Mouse (Mus musculus) heart, postnatal 36 days (tissue): ENCODE measurements around the gene Bank1. TPM values are rescaled to one million over a fixed set of nuclear protein-coding genes. Genes with fewer than 3 reads are reported as not detected.

Source experiments
- DNase-seq, 2 experiments: peaks; one replicate each; pipeline ENCODE4 v3.0.0; 2021 to 2022
- intact Hi-C: fragments of 180-260 bp; cut with DNase I; formaldehyde crosslinking; loops from one replicate; pipeline ENCODE4 v1.15.1; 2025
- total RNA-seq, 2 experiments: library from RNA; stranded (reverse); gene quantifications; 2 replicates each; pipeline ENCODE4 v1.2.3; 2021

The Bank1 gene
- total RNA-seq, 2 experiments from 2014 or later = 0.92 to 1.0 TPM

- intact Hi-C loops = no loop called here
- DNase-seq = no peak
Measured at GRCm38 (mm10) chr3:136115478-136116215, 210.2 kb downstream of the Bank1 start.

GRCm38 (mm10) chr3:136109411-136110139 lies 216.3 kb downstream of the Bank1 start:
- intact Hi-C loops = no loop called here
- DNase-seq = no peak

DNA sequence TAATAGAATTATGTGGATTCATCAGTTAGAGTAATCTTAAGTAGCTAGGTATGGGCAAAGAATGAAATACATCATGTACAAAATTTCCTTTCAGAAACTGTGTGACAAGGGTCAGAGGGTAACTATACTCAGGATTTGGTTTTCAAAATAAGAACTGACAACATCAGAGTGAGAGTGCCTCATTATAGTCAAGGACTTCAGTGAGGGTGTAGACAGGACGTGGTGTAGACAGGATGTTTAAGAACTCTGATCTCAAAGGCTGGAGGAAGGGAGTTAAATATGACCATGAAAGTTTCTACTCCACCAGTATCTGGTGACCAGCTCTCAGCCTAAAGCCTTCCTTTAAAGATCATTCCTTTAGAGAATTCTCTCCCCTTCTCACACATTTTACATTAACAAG lies 219.4 kb downstream of the Bank1 start:
- intact Hi-C loops = no loop called here
- no peak for DNase-seq

DNA sequence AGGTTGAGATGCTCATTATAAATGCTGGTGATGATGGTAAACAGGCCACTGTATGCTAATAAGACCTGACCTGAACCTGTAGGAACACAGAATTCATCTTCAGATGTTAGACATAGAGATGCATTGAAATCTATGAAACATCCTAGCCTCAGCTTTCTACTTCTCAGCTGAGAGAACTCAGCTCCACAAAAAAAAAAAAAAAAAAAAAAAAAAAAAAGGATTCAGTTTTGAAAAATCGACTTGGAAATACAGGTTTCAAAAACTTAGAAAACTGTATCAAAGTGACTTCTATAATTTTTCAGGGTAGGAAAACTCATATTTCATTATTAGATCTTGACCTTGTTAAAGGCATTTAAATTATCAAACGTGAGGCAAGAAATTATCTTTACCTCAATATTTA lies 222.5 kb downstream of the Bank1 start:
- intact Hi-C loops = no loop called here
- DNase-seq = no peak

DNA sequence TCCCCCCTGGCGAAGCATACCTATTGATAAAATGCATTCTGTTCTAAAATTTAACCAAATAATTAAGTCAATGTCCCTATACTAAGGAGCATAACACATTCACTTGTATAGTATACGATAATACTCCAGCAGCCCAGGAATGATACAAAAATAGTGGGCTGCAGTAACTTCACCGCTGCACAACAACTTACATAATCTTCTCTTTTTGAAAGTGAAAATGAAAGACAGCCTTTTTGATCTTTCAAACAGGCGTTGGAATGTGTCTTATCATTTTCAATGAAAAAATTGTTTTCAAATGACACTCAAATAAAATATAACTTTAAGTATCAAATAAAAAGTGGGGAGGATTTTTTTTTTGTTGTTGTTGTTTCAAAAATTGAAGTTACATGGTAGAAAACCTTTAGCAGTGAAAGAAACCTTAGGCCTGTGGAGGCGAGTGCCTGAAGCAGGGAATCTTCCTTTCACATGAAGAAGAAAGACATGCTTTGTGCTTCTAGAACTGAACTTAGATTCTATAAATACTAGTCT lies 224.8 kb downstream of the Bank1 start:
- intact Hi-C loops = no loop called here
- DNase-seq = no peak

GRCm38 (mm10) chr3:136100292-136100691 lies 225.6 kb downstream of the Bank1 start:
- intact Hi-C loops = no loop called here
- no peak for DNase-seq

DNA sequence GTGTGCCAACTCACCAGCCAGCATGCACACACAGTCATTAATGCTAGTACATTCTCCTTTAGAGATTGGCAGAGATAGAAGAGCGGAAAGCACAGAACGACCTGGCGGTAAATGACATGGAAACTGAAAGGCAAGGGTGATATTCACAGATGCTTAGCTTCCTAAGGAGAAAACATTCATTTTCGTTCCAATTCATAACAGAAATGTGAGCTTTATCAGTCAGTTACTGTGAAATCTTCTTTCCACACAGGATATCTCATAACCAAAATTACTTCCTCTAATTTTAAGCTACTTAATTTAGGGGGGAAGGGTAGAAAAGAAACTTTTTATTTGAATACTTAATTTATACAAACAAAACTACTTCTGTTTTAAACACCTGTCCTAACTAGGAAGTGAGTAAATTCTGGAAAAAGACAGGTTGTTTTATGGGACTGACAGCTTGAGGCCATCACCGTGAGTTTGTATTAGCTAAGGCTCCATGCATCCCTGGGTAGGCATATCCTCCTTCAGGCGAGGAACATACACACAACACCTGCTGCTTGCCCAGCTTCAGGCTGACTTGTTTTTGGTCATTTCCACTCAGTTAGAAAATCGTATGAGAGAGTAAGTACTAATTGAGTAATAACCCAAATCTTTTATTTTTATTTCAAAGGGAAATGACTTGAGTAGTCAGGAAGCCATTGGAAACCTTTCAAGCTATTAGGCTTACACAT lies 238.8 kb downstream of the Bank1 start:
- DNase-seq = no peak
- intact Hi-C loops = no loop called here

- intact Hi-C loops = no loop called here
- DNase-seq = no peak
Measured at GRCm38 (mm10) chr3:136086431-136086830, 239.4 kb downstream of the Bank1 start.

- peak in 1 of 2 experiments; percentile 3 for DNase-seq
- intact Hi-C loops = no loop called here
Measured at GRCm38 (mm10) chr3:136085077-136085476, 240.8 kb downstream of the Bank1 start.

DNA sequence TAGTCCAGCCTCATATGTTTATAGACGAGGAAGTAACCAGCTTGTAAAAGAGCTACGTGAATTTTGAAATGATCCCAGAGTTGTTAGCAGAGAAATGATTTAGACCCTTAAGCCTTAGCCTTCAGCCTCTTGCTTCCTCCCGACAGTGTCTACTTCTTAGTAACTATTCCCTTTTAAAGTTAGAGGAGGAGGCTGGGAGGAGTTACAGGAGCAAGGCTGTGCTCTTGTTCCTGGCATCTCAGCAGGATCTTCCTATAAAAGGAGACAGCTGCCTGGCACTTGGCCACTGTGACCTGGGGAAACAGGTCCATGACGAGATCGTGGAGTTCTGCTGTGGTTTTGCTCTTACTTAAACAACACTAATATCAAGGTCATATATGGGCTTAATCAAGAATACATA lies 241.8 kb downstream of the Bank1 start:
- peak in 1 of 2 experiments; percentile 4 for DNase-seq
- intact Hi-C loops = no loop called here

- no peak for DNase-seq
- intact Hi-C loops = no loop called here
Measured at GRCm38 (mm10) chr3:136081264-136081663, 244.6 kb downstream of the Bank1 start.

GRCm38 (mm10) chr3:136078535-136078934 lies 247.3 kb downstream of the Bank1 start:
- intact Hi-C loops = loop anchor here (5.0 kb wide), 1 partner anchor 71 kb away; no protein-coding TSS in a partner anchor
- no peak for DNase-seq

DNA sequence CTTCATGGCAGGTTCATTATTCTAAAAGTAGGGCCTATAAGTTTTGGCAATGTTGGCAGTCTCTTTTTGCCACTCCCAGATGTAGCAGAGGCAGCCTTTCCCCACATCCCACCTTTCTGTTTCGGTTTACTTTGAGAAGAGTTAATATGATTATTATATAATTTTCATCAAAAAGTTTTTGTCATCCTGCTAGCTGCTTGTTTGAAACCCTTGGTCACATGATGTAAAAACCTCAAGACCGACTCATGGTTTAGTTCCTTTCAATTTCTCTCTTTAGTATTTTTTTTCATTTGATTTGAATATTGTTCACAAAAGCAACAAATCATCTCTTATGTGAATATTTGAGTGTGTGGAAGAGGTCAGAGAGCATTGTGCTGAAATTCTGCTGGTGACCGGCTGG lies 255.5 kb downstream of the Bank1 start:
- DNase-seq = no peak
- intact Hi-C loops = no loop called here

DNA sequence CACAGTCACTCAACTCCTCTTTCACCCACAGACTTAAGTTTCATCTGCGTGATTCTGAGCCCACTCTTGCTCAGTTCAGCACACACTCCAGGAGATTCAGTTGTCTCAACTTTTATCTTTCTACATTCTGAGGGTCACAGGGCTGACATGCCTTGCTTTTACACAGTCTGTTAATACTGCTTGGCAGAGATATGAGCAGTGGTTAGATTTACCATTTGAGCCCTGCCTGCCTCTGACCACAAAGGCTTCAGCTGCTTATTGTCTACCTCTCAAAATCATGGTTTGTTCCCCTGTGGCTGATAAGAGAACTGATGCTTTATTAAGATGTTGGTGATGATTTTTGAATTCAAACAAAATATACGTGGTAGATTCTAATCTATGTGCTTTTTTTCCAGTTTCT lies 264.0 kb downstream of the Bank1 start:
- intact Hi-C loops = no loop called here
- DNase-seq = no peak

GRCm38 (mm10) chr3:136050635-136051034 lies 275.2 kb downstream of the Bank1 start:
- no peak for DNase-seq
- intact Hi-C loops = no loop called here

GRCm38 (mm10) chr3:136050215-136050614 lies 275.7 kb downstream of the Bank1 start:
- no peak for DNase-seq
- intact Hi-C loops = no loop called here

DNA sequence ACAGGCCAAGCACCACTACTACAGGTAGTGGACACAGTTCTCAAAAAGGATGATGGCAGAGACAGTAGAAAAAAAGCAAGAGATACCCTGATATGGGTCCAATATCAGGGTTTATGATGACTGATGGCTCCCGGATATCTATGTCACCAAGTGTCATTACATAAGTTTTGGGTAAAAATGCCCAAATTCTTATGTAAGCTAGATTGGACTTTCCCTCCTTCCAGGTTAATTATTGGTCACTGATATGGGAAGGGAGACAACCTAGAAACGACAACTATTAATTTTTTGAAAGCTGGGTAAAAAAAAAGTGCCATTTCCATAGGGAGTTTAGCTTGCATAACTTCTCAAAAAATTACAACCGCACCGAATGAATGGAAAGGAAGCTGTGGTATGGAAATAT lies 277.8 kb downstream of the Bank1 start:
- intact Hi-C loops = no loop called here
- no peak for DNase-seq

- intact Hi-C loops = no loop called here
- no peak for DNase-seq
Measured at GRCm38 (mm10) chr3:136045381-136045780, 280.5 kb downstream of the Bank1 start.

GRCm38 (mm10) chr3:136040041-136040440 lies 285.8 kb downstream of the Bank1 start:
- DNase-seq = no peak
- intact Hi-C loops = no loop called here

DNA sequence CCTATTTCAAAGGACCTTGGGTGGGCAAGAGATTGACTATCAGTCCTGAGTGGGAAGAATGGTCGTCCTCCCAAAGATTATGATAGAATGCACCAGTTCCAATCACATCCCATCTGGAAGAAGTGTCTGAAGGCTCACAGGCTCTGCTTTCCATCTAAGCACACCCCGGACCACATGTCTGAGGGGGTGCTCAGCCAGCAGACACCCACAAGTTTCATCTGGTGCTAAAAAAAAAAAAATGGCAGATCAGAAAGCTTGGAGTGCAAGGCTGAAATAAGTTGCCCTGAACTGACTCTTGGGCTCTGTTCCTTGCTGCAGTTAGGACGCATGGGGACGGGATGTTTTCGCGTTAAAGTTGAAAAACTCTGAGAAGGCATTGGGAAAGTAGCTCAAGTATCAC lies 286.4 kb downstream of the Bank1 start:
- intact Hi-C loops = no loop called here
- DNase-seq = no peak

- intact Hi-C loops = no loop called here
- no peak for DNase-seq
Measured at GRCm38 (mm10) chr3:136037254-136037653, 288.6 kb downstream of the Bank1 start.
